Mouse (Mus musculus): ENCODE data around the gene Mmrn2. TPM values are rescaled to one million over a fixed set of nuclear protein-coding genes. Genes with fewer than 3 reads are reported as not detected.
A peak's percentile ranks its signal among the peaks of the same experiment; 100 is the strongest.

Gene Mmrn2
- polyA plus RNA-seq, 1 experiment from 2014 or later = 6.2 TPM

- Histone ChIP-seq H3K4me2 (no peak overlapping the region), H3K27ac (replicated peaks) (no peak overlapping the region), H3K4me3 (no peak overlapping the region), H3K36me3 (peaks cover 9% of the 10 kb centered on the region), H3K4me1 (replicated peaks) (no peaks in the 10 kb centered on the region), H3K9me3 (no peaks in the 10 kb centered on the region), H3K27me3 (no peaks in the 10 kb centered on the region), H3K9ac (no peak overlapping the region)
- no peak for ATAC-seq (ENCODE audit: low read depth)
- 82% methylated on average over 7 of the region's 7 CpGs for WGBS
Observed at GRCm38 (mm10) chr14:34348301-34348700, 27.0 kb upstream of the Mmrn2 start.

GRCm38 (mm10) chr14:34349007-34349406 lies 26.3 kb upstream of the Mmrn2 start:
- WGBS = 88% methylated on average over 8 of the region's 8 CpGs
- Histone ChIP-seq H3K27ac (replicated peaks) (no peak overlapping the region), H3K4me1 (replicated peaks) (no peaks in the 10 kb centered on the region), H3K9ac (no peak overlapping the region), H3K4me3 (no peak overlapping the region), H3K36me3 (peaks cover 5% of the 10 kb centered on the region), H3K27me3 (no peaks in the 10 kb centered on the region), H3K9me3 (no peaks in the 10 kb centered on the region), H3K4me2 (no peak overlapping the region)
- no peak for ATAC-seq (ENCODE audit: low read depth)

GRCm38 (mm10) chr14:34351660-34352059 lies 23.6 kb upstream of the Mmrn2 start:
- Histone ChIP-seq H3K4me3 (no peak overlapping the region), H3K36me3 (no peaks in the 10 kb centered on the region), H3K4me1 (replicated peaks) (no peaks in the 10 kb centered on the region), H3K9ac (no peak overlapping the region), H3K9me3 (no peaks in the 10 kb centered on the region), H3K4me2 (no peak overlapping the region), H3K27ac (replicated peaks) (no peak overlapping the region), H3K27me3 (no peaks in the 10 kb centered on the region)
- no peak for ATAC-seq (ENCODE audit: low read depth)
- WGBS = 53% methylated on average over 3 of the region's 3 CpGs

- no peak overlapping the region for H3K27ac ChIP-seq (replicated peaks)
- H3K4me1 ChIP-seq (replicated peaks) = no peaks in the 10 kb centered on the region
- no peak overlapping the region for H3K9ac ChIP-seq
- H3K27me3 ChIP-seq = no peaks in the 10 kb centered on the region
- no peak for ATAC-seq (ENCODE audit: low read depth)
- H3K9me3 ChIP-seq = no peaks in the 10 kb centered on the region
- no peaks in the 10 kb centered on the region for H3K36me3 ChIP-seq
- H3K4me2 ChIP-seq = no peak overlapping the region
- no peak overlapping the region for H3K4me3 ChIP-seq
- WGBS = 70% methylated on average over 6 of the region's 6 CpGs
Observed at GRCm38 (mm10) chr14:34352523-34352922, 22.7 kb upstream of the Mmrn2 start.

- Histone ChIP-seq H3K4me3 (no peak overlapping the region), H3K36me3 (no peaks in the 10 kb centered on the region), H3K4me1 (replicated peaks) (no peaks in the 10 kb centered on the region), H3K27me3 (no peaks in the 10 kb centered on the region), H3K9ac (no peak overlapping the region), H3K9me3 (no peaks in the 10 kb centered on the region), H3K27ac (replicated peaks) (no peak overlapping the region), H3K4me2 (no peak overlapping the region)
- ATAC-seq (ENCODE audit: low read depth) = no peak
- 94% methylated on average over 3 of the region's 3 CpGs for WGBS
Observed at GRCm38 (mm10) chr14:34353326-34353725, 21.9 kb upstream of the Mmrn2 start.

GRCm38 (mm10) chr14:34354456-34354855 lies 20.8 kb upstream of the Mmrn2 start:
- no peaks in the 10 kb centered on the region for H3K27me3 ChIP-seq
- no peaks in the 10 kb centered on the region for H3K36me3 ChIP-seq
- 87% methylated on average over 4 of the region's 4 CpGs for WGBS

GRCm38 (mm10) chr14:34355301-34355700 lies 20.0 kb upstream of the Mmrn2 start, which contains the start of gene Fam25c:
Gene Fam25c, minus strand, starts transcription at chr14:34355433.
- Histone ChIP-seq H3K4me1 (replicated peaks) (no peaks in the 10 kb centered on the region), H3K27ac (replicated peaks) (no peak within 1 kb of the TSS), H3K27me3 (no peaks in the 10 kb centered on the region), H3K9me3 (no peaks in the 10 kb centered on the region), H3K36me3 (no peaks in the 10 kb centered on the region), H3K9ac (no peak within 1 kb of the TSS), H3K4me2 (no peak within 1 kb of the TSS), H3K4me3 (no peak within 1 kb of the TSS)
- ATAC-seq (ENCODE audit: low read depth) = no peak
- WGBS = 85% methylated on average over 6 of the region's 6 CpGs

More at GRCm38 (mm10) chr14:34354456-34354855, 20.8 kb upstream of the Mmrn2 start:
- Histone ChIP-seq H3K9me3 (no peaks in the 10 kb centered on the region), H3K4me2 (no peak overlapping the region), H3K9ac (no peak overlapping the region), H3K4me1 (replicated peaks) (no peaks in the 10 kb centered on the region), H3K27ac (replicated peaks) (no peak overlapping the region), H3K4me3 (no peak overlapping the region)
- no peak for ATAC-seq (ENCODE audit: low read depth)

- Histone ChIP-seq H3K36me3 (no peaks in the 10 kb centered on the region), H3K27ac (replicated peaks) (no peak overlapping the region), H3K9me3 (no peaks in the 10 kb centered on the region), H3K9ac (no peak overlapping the region), H3K27me3 (no peaks in the 10 kb centered on the region), H3K4me3 (no peak overlapping the region), H3K4me2 (no peak overlapping the region), H3K4me1 (replicated peaks) (no peaks in the 10 kb centered on the region)
- 85% methylated on average over 7 of the region's 7 CpGs for WGBS
- no peak for ATAC-seq (ENCODE audit: low read depth)
Observed at GRCm38 (mm10) chr14:34357671-34358455, 17.4 kb upstream of the Mmrn2 start.

GRCm38 (mm10) chr14:34359676-34360244 lies 15.5 kb upstream of the Mmrn2 start:
- H3K4me2 ChIP-seq = no peak overlapping the region
- no peaks in the 10 kb centered on the region for H3K9me3 ChIP-seq
- ATAC-seq (ENCODE audit: low read depth) = no peak
- H3K9ac ChIP-seq = no peak overlapping the region
- WGBS = 60% methylated on average over 5 of the region's 5 CpGs
- no peak overlapping the region for H3K27ac ChIP-seq (replicated peaks)
- H3K27me3 ChIP-seq = no peaks in the 10 kb centered on the region
- H3K4me3 ChIP-seq = no peak overlapping the region
- peaks cover 14% of the 10 kb centered on the region for H3K4me1 ChIP-seq (replicated peaks)
- H3K36me3 ChIP-seq = no peaks in the 10 kb centered on the region

- Histone ChIP-seq H3K4me2 (no peak overlapping the region), H3K27me3 (no peaks in the 10 kb centered on the region), H3K9me3 (no peaks in the 10 kb centered on the region), H3K4me3 (no peak overlapping the region), H3K36me3 (no peaks in the 10 kb centered on the region), H3K27ac (replicated peaks) (no peak overlapping the region), H3K9ac (no peak overlapping the region), H3K4me1 (replicated peaks) (peaks cover 14% of the 10 kb centered on the region)
- WGBS = 56% methylated on average over 6 of the region's 6 CpGs
- no peak for ATAC-seq (ENCODE audit: low read depth)
Observed at GRCm38 (mm10) chr14:34360251-34360650, 15.0 kb upstream of the Mmrn2 start.

- 87% methylated on average over 4 of the region's 4 CpGs for WGBS
- Histone ChIP-seq H3K4me3 (no peak overlapping the region), H3K4me1 (replicated peaks) (peaks cover 14% of the 10 kb centered on the region), H3K4me2 (no peak overlapping the region), H3K36me3 (no peaks in the 10 kb centered on the region), H3K27ac (replicated peaks) (no peak overlapping the region), H3K9ac (no peak overlapping the region), H3K9me3 (no peaks in the 10 kb centered on the region), H3K27me3 (no peaks in the 10 kb centered on the region)
- ATAC-seq (ENCODE audit: low read depth) = no peak
Observed at GRCm38 (mm10) chr14:34362135-34362534, 13.1 kb upstream of the Mmrn2 start.

- ATAC-seq (ENCODE audit: low read depth) = peak; percentile 70
- Histone ChIP-seq H3K36me3 (no peaks in the 10 kb centered on the region), H3K27ac (replicated peaks) (no peak overlapping the region), H3K9ac (peak overlapping the region; percentile 75), H3K27me3 (no peaks in the 10 kb centered on the region), H3K9me3 (no peaks in the 10 kb centered on the region), H3K4me1 (replicated peaks) (peaks cover 14% of the 10 kb centered on the region), H3K4me3 (peak overlapping the region; percentile 46), H3K4me2 (peak overlapping the region; percentile 89)
- WGBS = 35% methylated on average over 18 of the region's 18 CpGs
Observed at GRCm38 (mm10) chr14:34362726-34363445, 12.4 kb upstream of the Mmrn2 start.
